Mouse (Mus musculus) kidney, postnatal 4 days (tissue): ENCODE data around the gene Myod1.

Experiments used
- DNase-seq, 2 experiments: peaks; one replicate each; pipeline ENCODE4 v3.0.0; 2021; ENCODE audit warnings: mixed read lengths in 2 of 2

The Myod1 gene

DNA sequence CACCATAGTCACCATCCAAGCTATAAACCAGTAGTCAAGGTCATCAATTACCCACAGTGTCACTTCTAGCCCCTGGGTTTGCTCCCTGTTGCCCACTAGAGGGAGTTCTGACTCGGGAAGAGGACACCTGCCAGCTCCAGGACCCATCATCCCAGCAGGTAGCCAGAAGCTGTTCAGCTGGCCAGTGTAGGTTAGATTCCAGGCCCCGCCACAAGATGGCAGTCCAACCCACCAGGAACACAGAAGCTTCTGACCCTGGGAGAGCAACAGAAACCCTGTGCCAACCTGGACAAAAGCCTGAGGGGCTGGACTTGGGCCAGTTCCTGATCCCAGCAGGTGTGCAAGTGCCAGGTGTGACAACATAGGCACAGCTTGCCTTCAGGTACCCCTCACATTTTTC is 16.8 kb downstream of the Myod1 start:
- peak; percentile 88 to 90 for DNase-seq

DNA sequence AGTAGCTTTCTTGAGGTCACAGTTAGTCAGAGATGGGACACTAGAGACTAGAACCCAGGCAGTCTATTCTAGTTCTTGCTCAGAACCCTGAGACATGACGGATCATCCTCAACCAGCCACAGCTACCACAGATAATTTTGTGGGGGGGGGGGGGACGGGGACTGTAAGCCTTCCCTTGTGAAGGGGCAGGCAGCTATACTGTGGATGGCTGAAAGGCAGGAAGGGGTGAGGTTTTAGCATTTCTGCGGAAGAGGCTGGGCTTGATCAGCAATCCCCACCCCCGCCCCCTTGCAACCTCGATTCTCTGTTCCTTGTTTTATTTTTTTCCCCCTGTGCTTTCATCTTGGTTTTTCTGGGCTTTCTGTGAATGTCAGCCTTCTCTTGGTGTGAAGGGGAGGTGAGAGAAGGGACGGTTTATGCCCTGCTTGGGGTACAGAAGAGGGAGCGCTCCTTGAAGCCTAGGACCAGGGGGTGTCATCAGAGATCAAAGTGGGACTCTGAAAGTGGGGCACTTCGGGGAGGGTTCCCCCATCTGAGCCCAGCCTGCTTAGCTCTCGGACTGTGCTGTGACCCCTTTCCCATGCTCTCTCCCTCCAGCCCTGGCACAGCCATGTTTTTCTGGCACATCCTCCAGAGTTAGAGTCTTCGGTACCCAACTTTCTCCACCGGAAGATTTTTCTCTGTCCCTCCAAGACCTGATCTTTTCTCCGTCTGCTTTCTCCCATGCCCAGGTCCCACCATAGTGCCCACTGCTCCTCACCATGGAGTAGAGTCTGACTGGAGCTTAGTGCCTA is 17.6 kb downstream of the Myod1 start:
- no peak for DNase-seq

DNA sequence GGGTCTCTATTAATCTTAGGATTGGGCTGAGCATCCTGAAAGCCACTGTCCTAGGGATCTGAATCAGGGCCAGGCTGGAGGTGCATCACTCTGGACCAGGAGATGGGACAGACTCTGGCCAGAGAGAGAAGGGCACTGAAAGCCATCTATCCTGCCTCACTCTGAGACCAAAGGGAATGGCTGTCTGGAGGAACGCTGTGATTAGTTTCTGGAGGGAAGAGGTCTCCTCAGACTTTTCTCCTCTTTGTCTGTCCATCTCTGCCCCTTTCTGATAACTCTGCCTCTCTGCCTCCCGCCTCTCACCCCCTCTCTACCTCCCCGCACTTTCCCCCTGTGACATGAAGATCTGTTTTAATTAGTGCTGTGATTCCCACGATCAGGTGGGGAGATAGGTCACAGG is 18.7 kb downstream of the Myod1 start:
- DNase-seq, result no peak

DNA sequence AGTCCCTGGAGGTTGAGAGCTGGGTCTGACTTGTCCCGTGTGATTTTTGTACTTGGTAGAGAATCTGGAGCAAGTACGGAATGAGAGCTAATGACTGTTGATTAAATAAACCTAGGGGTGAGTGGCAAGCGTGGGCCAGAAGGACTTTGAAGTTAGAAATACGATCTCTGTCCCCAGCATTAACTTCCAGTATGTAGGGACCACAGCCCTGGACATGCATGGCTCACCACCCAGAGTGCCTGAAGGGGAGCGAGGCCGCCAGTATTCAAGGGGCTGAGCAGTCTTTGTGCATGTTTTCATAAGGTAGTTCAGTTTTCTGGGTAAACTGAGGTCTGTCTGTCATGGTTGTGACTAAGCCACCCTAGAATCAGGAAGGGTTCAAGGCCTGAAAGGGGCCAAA is 19.3 kb downstream of the Myod1 start:
- DNase-seq, result no peak

DNA sequence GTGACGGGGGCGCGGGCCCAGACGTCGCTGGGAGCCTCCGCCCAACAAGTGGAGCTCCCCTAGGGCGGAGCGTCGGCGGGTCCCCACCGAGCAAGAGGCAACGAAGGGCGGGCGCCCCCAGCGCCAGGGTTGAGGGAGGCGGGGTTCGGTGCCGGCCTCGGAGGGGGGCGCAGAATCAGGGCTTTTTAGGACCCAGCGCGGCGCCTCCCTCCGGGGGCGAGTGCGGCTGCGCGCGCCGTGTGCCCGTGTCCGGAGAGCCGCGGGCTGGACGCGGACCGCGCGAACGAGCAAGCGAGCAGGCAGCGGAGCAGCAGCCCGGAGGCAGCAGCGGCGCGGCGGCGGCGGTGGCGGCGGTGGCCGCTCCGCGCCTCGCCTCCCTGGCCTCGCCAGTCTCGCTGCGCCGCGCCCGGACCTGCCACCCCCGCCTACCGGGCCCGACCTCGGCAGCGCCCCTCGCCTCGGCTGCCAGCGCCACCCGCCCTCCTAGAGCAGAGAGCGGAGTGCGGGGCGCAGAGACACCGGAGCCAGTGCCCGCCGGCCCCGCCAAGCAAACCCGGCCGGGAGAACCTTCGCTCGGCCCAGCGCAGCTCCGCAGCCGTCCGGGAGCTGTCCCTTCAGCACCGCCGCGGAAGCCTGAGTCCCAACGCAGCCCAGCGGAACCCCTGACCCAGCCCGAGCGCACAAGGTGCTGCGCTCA is 20.1 kb downstream of the Myod1 start, which contains the start of gene Kcnc1:
Gene Kcnc1, plus strand, starts transcription at position 267 of the 697 bp plus-strand sequence.
- peak; percentile 94 for DNase-seq

DNA sequence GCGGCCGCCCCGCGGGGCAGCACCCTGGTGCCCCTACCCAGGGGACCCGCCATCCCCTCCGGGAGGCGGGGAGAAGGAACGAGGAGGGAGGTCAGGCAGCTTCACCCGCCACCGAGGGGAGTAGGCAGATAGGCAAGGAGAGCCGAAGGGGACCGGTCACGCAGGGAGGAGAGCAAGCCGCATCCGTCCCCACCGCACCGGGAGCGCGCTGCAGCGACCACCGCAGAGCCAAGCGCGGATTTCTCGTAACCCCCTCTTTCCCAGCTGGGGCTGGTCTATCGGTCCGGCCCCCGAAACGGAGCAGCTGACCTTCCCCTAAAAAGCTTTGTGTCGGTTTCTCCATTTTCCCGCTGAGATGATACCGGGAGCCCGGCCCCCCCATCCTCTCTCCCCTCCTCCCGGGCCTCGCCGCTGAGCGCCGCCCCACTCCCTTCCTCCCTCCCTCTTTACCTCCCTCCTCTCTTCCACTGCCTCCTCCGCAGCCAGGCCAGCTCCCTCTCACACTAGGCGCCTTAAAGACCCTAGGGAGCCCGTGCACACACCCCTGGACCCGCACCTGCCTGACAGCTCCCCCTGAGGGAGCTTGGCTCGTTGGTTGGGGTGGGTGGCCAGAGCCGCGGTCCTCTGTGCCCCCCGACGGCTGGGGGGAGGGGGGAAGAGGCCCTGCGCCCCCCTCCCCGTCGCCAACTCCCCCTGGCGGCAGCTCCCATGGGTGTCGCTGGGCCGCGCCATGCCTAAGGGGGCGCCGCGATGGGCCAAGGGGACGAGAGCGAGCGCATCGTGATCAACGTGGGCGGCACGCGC is 20.9 kb downstream of the Myod1 start:
- no peak for DNase-seq

DNA sequence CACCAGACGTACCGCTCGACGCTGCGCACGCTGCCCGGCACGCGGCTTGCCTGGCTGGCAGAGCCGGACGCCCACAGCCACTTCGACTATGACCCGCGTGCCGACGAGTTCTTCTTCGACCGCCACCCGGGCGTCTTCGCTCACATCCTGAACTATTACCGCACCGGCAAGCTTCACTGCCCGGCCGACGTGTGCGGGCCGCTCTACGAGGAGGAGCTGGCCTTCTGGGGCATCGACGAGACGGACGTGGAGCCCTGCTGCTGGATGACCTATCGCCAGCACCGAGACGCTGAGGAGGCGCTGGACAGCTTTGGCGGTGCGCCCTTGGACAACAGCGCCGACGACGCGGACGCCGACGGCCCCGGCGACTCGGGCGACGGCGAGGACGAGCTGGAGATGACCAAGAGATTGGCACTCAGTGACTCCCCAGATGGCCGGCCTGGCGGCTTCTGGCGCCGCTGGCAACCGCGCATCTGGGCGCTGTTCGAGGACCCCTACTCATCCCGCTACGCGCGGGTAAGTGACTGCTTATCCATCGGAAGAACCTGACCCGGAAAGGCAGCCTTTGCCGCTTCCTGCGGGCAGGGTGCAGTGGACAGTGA is 21.6 kb downstream of the Myod1 start:
- peak in 1 of 2 experiments; percentile 11 for DNase-seq

DNA sequence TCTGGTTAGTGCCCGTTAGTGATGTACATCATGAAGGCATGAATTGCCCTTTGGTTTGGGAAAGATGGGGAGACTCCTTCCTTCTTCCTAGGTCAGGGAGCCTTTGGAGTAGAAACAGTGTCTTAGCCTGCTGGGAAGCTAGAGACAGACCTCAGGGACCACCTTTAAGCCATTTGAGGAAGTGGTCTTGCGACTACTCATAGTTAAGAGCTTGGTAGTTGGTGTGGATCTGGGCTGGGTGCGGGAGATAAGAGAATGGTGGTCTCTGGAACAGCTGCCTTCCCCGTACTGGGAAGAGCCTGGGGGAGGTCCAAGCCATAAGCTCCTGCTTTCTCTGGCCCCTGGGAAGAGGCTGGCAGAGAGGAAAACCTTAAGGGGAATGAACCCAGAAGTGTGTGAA is 22.3 kb downstream of the Myod1 start:
- DNase-seq, result no peak

DNA sequence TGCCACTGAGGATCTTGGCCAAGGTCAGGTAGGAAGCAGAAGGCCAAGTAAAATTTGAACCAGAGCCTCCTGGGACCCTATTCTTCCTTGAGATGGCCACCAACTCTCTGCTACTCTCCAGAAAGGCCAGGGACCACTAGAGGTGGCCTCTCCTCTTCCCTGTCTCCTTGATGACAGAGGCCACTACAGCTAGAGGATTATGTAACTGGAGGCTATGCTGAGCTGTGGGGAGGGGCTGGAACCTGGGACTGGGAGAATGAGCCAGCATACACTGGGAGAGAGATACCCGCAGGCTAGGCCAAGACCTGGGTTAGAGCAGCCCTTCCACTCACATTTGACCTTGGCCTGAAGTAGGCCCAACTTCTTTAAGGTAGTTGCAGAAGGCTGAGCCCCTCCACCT is 23.4 kb downstream of the Myod1 start:
- no peak for DNase-seq

DNA sequence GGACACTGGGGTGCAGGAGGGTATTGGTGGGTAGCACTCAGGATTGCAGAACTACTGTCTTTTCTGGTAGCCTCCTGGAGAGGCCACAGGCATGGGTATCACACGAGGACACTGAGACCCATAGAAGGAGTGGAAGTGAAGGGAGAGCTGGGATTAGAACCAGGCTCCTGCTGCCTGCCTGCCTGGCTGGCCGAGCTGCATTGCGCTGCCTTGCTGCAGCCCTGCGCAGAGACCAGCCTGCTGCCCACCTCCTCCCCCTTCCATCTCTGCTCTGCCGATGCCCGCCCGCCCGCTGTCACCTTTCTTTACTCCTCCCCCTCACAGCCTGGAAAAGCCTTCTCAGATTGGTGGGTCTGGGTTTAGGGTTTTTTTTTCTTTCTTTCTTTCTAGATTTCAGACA is 24.1 kb downstream of the Myod1 start:
- DNase-seq, result no peak

DNA sequence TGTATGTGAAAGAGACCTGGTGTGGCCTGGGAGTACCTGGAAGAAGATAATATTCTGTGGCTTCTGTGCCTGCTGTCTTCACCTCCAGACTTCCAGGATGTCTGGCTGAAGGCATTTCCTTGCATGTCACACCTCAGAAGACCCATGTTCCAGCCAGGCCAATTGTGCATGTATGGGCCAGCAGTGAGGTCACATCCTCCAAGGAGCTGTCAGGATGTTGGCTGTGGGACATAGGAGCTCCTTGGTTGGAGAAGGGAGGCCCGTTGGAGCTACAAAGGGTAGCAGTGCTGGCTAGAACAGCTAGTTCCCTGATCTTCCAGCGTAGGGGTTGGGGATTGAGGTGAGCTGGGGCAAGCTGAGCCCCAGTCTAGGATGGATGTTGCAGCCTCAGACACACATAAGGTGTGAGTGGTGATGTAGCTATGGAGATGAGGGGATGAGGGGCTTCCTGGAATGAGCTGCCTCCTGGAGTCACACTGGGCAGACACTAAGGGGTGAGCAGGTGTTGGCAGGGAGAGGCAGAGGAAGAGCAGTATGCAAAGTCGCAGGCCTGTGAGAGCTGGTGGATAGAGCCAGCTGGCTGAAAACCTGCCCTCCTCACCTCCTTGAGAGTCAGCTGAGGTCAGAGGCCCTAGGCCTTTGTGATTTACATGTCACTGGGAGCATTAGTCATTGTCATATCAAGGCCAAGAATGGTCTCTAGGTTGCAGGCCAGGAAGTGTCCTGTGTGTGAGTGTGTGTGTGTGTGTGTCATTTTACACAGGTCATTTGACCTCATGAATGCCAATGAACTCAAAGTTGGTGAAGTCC is 25.3 kb downstream of the Myod1 start:
- DNase-seq, result no peak

DNA sequence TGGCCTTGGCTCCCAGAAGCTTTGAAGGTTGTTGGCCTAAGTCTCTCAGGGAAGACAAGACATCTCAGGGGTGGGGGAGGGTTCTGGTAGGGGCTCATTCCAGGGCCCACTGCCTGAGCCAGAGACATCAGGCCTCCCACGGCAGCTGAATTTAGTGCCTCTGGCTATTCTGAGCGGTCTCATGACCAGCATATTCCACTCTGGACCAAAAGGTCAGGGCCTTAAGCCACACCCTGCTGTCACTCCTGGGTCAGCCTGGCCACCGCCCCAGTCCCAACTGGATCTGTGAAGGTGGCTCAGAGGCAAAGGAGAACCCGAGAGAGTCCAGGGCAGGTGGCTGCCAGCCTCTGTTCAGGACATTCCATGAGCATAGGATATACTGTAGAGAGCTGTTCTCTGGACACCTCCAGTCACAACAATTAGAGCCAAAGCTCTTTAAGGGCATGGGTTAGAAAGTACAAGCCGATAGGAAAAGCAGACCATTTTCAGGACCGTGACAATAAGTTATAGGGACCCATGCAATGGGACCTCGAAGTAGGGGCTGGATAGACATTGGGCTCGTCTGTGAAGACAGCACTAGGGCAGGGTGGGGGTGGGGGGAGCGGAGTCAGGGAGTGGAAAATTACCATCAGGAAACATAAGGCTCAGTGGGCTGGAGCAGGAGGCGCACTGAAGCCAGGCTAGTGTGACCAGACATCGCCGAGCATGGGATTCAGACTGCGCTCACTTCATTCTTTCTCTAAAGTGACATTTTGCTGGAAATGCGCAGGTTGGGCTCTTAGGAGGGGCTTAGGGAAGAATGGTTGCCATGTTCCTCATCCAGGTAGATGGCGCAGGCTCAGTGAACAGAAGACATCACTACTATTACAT is 27.6 kb downstream of the Myod1 start:
- no peak for DNase-seq

DNA sequence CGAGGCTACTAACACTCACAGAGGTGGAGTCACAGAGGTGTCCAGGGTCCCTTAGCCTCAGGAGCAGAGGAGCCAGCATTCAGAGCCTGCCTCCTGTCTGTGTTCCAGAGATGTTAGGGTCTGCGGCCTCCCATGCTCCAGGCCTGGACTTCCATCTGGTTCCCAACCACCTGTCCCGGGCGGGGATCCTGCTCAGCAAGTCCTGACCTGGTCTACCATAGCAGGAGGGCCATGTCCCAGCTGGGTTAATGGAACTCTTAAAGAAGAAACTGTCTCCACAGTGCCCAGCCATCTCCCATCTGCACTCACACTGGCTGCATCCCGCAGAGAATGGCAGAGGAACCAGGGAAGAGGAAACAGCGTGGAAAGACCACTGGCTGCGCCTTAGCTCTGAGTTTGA is 28.5 kb downstream of the Myod1 start:
- no peak for DNase-seq

DNA sequence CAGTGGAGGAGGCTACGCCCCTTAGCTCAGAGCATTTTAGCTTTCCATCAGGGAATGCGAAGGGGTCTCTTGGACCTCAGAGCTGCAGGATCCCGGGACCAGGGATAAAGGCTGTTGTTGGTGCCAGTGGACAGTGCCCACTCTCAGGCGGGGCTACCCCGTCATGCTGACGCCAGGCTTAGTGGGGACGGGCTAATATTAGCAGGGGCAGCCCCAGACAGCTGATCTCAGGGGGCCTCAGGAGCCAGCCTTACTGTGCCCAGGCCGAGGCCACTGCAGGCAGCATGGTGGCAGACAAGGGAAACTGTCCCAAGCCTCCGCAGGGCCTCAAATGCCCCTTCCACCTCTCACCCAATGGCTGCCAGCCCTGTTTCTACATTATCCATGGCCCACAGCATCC is 32.3 kb downstream of the Myod1 start:
- no peak for DNase-seq

DNA sequence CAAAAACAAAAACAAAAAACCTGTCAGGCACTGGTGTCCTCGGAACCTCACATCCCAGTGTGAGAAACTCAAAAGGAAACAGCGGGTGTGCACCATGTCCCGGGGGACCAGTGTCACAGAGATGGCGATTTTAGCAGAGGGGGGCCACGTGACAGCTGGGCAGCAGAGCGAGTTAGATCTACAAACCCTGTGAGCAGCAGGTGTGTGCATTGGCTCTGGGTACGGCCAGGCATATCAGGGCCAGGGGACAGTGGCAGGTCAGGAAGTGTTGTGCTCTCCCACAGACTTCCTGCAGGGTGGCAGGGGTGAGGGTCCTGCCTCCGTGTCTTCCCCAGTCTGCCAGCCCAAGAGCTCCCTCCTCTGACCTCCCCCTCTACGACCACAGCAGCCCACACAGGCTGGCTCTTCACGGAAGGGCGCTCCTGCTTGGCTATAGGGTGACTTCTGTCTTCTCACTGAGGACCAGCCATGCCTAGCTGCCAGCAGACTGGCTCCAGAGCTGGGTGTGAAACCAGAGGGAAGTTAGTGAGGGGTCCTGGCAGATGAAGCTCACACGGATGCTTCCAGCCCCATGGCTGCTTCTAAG is 33.0 kb downstream of the Myod1 start:
- DNase-seq, result peak in 1 of 2 experiments; percentile 5

DNA sequence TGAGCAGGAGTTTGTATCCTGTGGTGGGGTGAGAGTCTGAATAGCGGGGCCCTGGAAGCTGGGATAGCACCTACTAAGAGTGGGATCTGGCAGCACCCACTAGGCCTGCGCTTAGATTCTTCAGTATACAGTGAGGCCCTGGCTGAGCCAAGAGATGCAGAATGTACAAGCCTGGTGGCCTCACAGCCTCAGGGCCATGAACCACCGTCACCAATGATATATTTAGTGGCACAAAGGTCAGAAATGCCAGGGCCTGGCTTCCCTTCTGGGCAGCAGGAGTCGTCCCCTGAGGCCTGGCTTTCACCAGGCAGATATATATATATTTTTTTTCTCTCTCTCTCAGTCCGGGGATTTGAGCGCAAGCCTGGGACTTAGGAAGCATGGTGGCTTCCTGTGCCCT is 34.5 kb downstream of the Myod1 start:
- no peak for DNase-seq

DNA sequence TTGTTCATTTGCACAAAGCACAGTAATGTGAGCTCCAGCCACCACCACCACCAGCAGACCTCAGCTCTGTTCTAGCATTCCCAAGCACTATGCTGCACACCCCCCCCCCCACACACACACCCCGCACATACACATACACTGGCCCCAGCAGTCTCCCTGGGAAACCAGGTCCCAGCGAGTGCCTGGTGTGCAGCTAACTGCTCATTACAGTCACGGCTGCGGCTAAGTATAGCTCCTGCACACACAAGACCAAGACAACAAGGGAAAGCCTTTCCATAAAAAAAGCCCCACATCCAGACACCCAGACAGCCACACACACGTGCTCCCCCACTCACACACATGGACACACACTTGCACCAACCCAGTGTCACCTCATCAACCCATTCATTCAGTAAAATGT is 36.5 kb downstream of the Myod1 start:
- DNase-seq, result no peak

DNA sequence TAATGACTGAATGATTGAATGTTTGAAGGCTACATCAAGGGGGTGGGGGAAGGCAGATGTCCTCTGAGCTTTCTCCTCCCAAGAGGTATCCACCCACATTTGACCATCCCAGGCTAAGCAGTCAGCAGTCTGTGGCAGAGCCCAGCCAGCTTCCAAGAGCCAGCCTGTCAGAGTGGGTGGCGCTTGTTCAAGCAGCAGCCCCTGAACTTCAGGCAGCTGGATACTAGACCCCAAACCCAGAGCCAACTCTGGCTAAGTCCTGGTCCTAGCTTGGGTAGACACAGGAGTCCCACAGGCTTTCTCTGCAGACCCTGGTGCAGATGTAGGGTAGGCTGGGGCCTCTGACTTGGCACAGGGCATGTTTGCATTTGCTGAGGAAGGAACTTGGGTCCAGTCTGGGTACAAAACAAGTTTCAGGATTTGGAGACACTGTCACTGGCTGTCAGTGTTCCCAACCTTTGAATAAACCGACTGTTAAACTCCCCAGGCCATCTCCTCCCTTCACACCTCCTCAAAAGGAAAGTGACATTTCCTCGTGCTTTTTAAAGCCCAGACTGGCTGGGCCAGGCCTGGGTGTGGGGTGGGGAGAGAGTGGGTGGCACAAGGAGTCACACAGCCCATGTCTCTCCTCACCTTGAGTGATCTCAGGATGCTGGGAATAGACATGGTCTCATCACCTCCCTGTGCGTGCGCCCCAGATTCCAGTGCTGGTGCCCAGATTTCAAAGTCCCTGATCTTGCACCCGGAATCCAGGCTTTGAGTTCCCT is 37.9 kb downstream of the Myod1 start:
- DNase-seq, result no peak

DNA sequence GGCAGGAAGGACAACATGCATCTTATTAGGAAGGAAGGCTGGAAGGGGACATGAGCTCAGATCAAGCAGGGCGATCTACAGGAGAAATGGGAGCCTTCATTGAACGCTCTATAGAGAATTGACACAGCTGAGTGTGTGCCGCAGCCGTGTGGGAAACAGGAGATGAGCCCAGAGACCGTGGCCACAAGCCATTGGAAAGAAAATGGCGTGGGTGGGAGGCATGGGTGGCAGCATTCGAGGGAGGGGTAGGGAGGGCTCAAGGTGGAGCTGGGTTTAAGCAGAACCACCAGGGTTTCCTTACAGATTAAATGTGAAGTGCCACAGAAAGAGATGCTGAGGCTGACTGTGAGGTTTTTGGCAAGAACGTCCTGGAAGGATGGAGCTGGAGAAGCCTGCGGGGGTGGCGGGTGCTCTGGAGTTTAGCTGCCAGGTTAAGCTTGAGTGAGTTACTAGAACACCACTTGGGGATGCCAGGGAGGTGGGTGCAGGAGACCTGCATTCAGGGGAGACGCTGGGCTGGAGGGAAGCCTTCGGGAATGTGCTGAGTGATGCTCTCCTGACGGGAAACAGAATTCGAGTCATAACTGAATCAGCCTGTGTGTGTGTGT is 39.6 kb downstream of the Myod1 start:
- no peak for DNase-seq

DNA sequence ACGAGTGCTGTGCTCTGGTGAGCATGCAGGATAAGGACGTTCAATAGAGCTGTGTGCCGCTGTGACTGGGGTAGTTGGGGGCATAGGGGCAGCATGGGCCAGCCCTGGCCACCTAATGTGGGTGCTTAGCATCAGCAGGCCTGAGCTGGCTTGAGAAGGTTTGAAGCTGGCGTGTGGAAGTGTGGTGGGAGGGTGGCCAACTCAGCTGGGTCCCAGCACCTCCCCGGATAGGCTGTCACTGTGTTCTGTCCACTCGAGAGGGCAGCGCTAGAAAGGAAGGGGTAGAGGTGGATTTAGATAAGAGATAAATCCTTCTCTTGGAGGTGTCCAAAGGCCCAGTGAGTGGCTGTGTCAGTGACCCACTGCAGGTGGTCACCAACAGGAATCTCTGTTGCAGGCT is 41.2 kb downstream of the Myod1 start:
- DNase-seq, result no peak
